Mouse (Mus musculus): ENCODE results near the gene Foxn2. TPM values are rescaled to one million over a fixed set of nuclear protein-coding genes. Genes with fewer than 3 reads are reported as not detected.

The Foxn2 gene
- polyA plus RNA-seq (2015; fragmentation: Nextera tagmentation; extraction: Ambion mirVana) = 13.6 and 14.9 TPM in 2 replicates

DNA sequence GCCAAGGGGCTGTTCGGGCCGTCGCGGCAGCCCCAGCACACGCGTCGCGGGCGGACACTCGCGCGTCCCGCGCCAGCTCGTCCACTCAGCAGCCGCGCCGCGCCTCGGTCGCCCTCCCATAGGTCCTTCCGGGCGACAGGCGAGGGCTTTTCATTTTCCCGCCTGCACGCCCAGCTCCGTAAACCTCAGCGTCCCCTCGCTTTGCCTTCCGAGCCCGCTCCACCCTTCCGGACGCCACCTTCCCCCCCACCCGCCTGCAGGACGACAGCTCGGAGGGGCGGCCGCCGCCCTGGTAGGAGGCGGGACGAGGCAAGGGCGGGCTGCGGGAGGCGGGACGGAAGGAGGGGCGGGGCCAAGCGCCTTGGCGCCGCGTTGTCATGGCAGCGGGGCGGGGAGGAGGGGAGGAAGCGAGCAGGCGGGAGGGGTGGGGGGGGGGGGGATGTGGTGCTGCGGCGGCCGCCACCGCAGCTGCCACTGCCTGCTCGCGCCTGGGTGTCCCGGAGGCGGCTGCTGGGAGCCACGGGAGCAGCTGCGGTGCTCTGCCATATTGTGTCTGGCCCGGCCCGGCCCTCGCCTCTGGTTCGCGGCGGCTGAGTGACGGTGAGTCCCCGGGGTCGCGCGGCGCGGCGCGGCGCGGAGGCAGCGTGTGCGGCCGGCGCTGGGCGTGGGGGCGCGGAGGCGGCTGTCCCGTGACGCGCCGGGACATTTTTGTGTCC lies at the start of gene Foxn2:
TSS of gene Foxn2 (plus strand) at position 427 of the 716 bp plus-strand sequence.
- H3K4me2 ChIP-seq (replicated peaks; ENCODE audit: low read depth, low read length) = peak within 1 kb of the TSS; percentile 77
- TF ChIP-seq EP300 (IDR thresholded peaks at IDR 0.05) = no peak
- no peak; the same call in 1 of the 2 replicates for TF ChIP-seq CTCF (IDR thresholded peaks at IDR 0.05)
- peak within 1 kb of the TSS; percentile 89 for H3K9ac ChIP-seq (replicated peaks; ENCODE audit: low read depth)
- H3K27me3 ChIP-seq (replicated peaks; ENCODE audit: insufficient read depth, low read length) = no peaks in the 10 kb centered on the region
- peak; percentile 97 for DNase-seq (ENCODE audit: low spot score)
- peak within 1 kb of the TSS; percentile 87 for H3K4me3 ChIP-seq (ENCODE audit: low read depth, low read length)
- H3K4me1 ChIP-seq (ENCODE audit: insufficient read depth, low read depth, low read length) = peaks cover 3% of the 10 kb centered on the region; the same call in 1 of the 2 replicates
- no peaks in the 10 kb centered on the region for H3K9me3 ChIP-seq (ENCODE audit: low read length)
- 1% methylated on average over 37 of the region's 93 CpGs for WGBS
- H3K27ac ChIP-seq (ENCODE audit: low read length) = peak within 1 kb of the TSS; percentile 96
- peak; percentile 94 for ATAC-seq
- no peaks in the 10 kb centered on the region for H3K36me3 ChIP-seq (ENCODE audit: insufficient read depth, low read length)

GRCm38 (mm10) chr17:88397501-88397900 lies 43.0 kb upstream of the Foxn2 start:
- TF ChIP-seq EP300 (IDR thresholded peaks at IDR 0.05) = no peak
- no peak for TF ChIP-seq CTCF (IDR thresholded peaks at IDR 0.05)
- Histone ChIP-seq H3K4me3 (ENCODE audit: low read depth, low read length) (no peak overlapping the region), H3K9me3 (ENCODE audit: low read length) (no peaks in the 10 kb centered on the region), H3K4me2 (replicated peaks; ENCODE audit: low read depth, low read length) (no peak overlapping the region), H3K4me1 (ENCODE audit: insufficient read depth, low read depth, low read length) (no peaks in the 10 kb centered on the region), H3K9ac (replicated peaks; ENCODE audit: low read depth) (no peak overlapping the region), H3K36me3 (ENCODE audit: insufficient read depth, low read length) (no peaks in the 10 kb centered on the region), H3K27me3 (replicated peaks; ENCODE audit: insufficient read depth, low read length) (no peaks in the 10 kb centered on the region), H3K27ac (ENCODE audit: low read length) (no peak overlapping the region)
- WGBS = 88% methylated on average over 6 of the region's 6 CpGs
- ATAC-seq (no peak), DNase-seq (ENCODE audit: low spot score) (no peak)

DNA sequence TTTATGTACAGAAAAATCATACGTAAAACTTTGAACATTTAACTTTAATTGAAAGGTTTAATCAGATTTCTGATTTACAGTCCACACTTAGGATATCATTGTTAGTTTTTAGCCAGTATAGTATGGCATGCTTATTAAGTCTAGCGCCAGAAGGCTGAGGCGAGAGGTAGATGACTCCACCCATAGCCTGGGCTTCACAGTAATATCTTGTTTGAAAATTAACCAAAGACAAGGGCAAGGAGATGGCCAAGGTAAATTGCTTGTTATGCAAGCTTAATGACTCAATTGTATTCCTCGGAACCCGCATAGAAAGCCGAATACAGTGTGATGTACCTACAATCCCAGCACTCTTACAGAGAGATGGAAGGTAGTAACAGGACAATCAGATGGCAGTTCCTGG lies 42.4 kb upstream of the Foxn2 start:
- ATAC-seq (no peak), DNase-seq (ENCODE audit: low spot score) (no peak)
- Histone ChIP-seq H3K9ac (replicated peaks; ENCODE audit: low read depth) (no peak overlapping the region), H3K27ac (ENCODE audit: low read length) (no peak overlapping the region), H3K4me3 (ENCODE audit: low read depth, low read length) (no peak overlapping the region), H3K4me1 (ENCODE audit: insufficient read depth, low read depth, low read length) (no peaks in the 10 kb centered on the region), H3K27me3 (replicated peaks; ENCODE audit: insufficient read depth, low read length) (no peaks in the 10 kb centered on the region), H3K36me3 (ENCODE audit: insufficient read depth, low read length) (no peaks in the 10 kb centered on the region), H3K9me3 (ENCODE audit: low read length) (no peaks in the 10 kb centered on the region), H3K4me2 (replicated peaks; ENCODE audit: low read depth, low read length) (no peak overlapping the region)
- WGBS = 87% methylated on average over 6 of the region's 6 CpGs
- TF ChIP-seq EP300 (IDR thresholded peaks at IDR 0.05) (no peak), CTCF (IDR thresholded peaks at IDR 0.05) (no peak)

DNA sequence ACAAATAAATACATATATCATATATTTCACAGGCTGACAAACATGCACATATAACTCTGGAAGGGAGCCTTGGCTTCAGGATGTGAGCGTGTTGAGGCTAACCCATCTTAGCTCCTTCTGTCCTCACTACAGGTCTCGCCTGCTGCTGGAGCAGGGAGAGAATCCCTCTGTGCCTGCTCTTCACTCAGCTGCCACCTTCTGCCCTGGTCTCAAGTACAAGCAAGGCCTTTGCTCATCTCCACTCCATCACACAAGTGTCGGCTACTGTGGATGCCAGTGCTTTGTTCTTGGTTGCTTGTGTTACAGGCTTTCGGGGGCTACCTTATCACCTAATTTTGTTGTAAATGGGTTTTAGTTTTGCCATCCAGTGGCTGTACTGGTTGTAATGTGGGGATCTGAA lies 41.7 kb upstream of the Foxn2 start:
- Histone ChIP-seq H3K27ac (ENCODE audit: low read length) (no peak overlapping the region), H3K4me3 (ENCODE audit: low read depth, low read length) (no peak overlapping the region), H3K4me1 (ENCODE audit: insufficient read depth, low read depth, low read length) (no peaks in the 10 kb centered on the region), H3K9ac (replicated peaks; ENCODE audit: low read depth) (no peak overlapping the region), H3K9me3 (ENCODE audit: low read length) (no peaks in the 10 kb centered on the region), H3K27me3 (replicated peaks; ENCODE audit: insufficient read depth, low read length) (no peaks in the 10 kb centered on the region), H3K4me2 (replicated peaks; ENCODE audit: low read depth, low read length) (no peak overlapping the region), H3K36me3 (ENCODE audit: insufficient read depth, low read length) (no peaks in the 10 kb centered on the region)
- no peak for DNase-seq (ENCODE audit: low spot score)
- ATAC-seq = no peak
- no peak for TF ChIP-seq EP300 (IDR thresholded peaks at IDR 0.05)
- no peak for TF ChIP-seq CTCF (IDR thresholded peaks at IDR 0.05)
- 69% methylated on average over 4 of the region's 4 CpGs for WGBS

DNA sequence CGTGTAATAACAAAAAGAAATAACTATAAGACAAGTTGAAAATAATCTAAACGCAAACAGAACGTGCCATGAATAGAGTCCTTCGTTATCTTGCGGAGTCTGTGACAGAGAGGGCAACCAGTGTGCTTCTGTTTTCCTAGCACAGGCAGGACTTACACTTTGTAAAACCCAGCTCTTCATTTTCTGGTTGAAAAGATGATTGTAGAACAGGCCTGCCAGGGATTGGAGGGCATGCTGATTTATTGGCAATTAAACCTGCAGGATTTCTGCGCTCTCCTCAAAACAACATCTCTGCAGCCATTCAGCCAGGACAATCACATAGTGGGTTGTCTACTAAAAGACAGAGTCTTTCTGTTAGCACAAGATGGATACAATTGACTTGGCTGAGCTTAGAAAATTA lies 40.4 kb upstream of the Foxn2 start:
- Histone ChIP-seq H3K9ac (replicated peaks; ENCODE audit: low read depth) (no peak overlapping the region), H3K27me3 (replicated peaks; ENCODE audit: insufficient read depth, low read length) (no peaks in the 10 kb centered on the region), H3K9me3 (ENCODE audit: low read length) (no peaks in the 10 kb centered on the region), H3K4me1 (ENCODE audit: insufficient read depth, low read depth, low read length) (no peaks in the 10 kb centered on the region), H3K4me2 (replicated peaks; ENCODE audit: low read depth, low read length) (no peak overlapping the region), H3K4me3 (ENCODE audit: low read depth, low read length) (no peak overlapping the region), H3K36me3 (ENCODE audit: insufficient read depth, low read length) (no peaks in the 10 kb centered on the region), H3K27ac (ENCODE audit: low read length) (no peak overlapping the region)
- DNase-seq (ENCODE audit: low spot score) (no peak), ATAC-seq (no peak)
- TF ChIP-seq CTCF (IDR thresholded peaks at IDR 0.05) = no peak
- TF ChIP-seq EP300 (IDR thresholded peaks at IDR 0.05) = no peak
- 73% methylated on average over 6 of the region's 6 CpGs for whole genome bisulfite sequencing

- Histone ChIP-seq H3K36me3 (ENCODE audit: insufficient read depth, low read length) (no peaks in the 10 kb centered on the region), H3K4me2 (replicated peaks; ENCODE audit: low read depth, low read length) (no peak overlapping the region), H3K4me1 (ENCODE audit: insufficient read depth, low read depth, low read length) (no peaks in the 10 kb centered on the region), H3K27ac (ENCODE audit: low read length) (no peak overlapping the region), H3K27me3 (replicated peaks; ENCODE audit: insufficient read depth, low read length) (no peaks in the 10 kb centered on the region), H3K9ac (replicated peaks; ENCODE audit: low read depth) (no peak overlapping the region), H3K9me3 (ENCODE audit: low read length) (no peaks in the 10 kb centered on the region), H3K4me3 (ENCODE audit: low read depth, low read length) (no peak overlapping the region)
- WGBS = 54% methylated on average over 15 of the region's 15 CpGs
- DNase-seq (ENCODE audit: low spot score) = no peak
- TF ChIP-seq EP300 (IDR thresholded peaks at IDR 0.05) (no peak), CTCF (IDR thresholded peaks at IDR 0.05) (no peak)
- ATAC-seq = no peak
Measured at GRCm38 (mm10) chr17:88400702-88401475, 39.6 kb upstream of the Foxn2 start.
